Comparison of ENCODE assay signal across 25 mouse cellular contexts in the genomic region with DNA sequence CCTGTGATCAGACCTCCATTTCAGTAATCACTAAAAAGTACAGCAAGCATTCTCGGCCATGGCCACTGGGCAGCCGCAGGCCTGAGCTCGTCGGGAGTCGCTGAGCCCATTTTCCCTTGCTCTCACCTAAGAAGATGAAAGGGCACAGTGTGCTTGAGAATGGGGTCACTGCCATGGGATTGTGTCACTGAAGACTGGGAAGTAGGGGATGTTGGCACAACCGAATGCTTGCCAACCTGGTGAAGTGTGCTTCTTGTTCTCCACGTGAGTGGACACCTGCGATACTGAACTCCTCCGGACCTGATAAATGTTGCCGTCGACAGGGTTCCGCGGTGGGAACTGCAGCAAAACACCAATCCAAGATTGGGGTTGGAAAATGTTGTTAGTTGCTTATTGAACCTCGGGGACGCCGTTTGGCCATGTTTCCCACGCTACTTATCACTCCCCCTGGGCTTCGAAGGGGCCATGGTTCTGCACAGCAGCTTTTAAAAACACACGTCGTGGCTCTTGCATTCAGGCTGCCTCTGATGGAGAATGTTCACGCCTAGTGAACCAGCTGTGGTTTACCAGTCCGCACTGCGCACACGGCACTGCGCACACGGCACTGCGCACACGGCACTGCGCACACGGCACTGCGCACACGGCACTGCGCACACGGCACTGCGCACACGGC.
DNase-seq lines count a peak whose midpoint lies in the region; ATAC-seq lines count a peak whose summit lies in the region.
"Had no signal": no experiment of that assay in that cellular context is flagged by ENCODE, and none has a peak within 500 bp of the region (broad histone marks: within the 10 kb centered on the region; RNA-seq: fewer than 3 reads in every experiment).

No protein-coding gene starts in this region.

- H3K4me2 ChIP-seq in forebrain, embryonic 16.5 days (ENCODE audit: low read length), result no peak overlapping the region
- H3K4me2 ChIP-seq: embryonic facial prominence, embryonic 12.5 days; intestine, embryonic 15.5 days; liver, embryonic 12.5 days; lung, embryonic 14.5 days; neural tube, embryonic 15.5 days; stomach, embryonic 15.5 days had no signal

- WGBS in forebrain, embryonic 16.5 days, result 95% methylated on average over 33 of the region's 36 CpGs
- WGBS in heart, embryonic 10.5 days, result 87% methylated on average over 36 of the region's 36 CpGs

- H3K27me3 ChIP-seq in forebrain, embryonic 16.5 days (replicated peaks; ENCODE audit: control insufficient read depth, insufficient read depth, low read length), result no peaks in the 10 kb centered on the region
- H3K27me3 ChIP-seq in heart, embryonic 10.5 days (ENCODE audit: insufficient read depth, poor library complexity, severe bottlenecking), result no peaks in the 10 kb centered on the region
- H3K27me3 ChIP-seq: embryonic facial prominence, embryonic 12.5 days; intestine, embryonic 15.5 days; limb, embryonic 13.5 days; liver, embryonic 12.5 days; neural tube, embryonic 15.5 days; stomach, embryonic 15.5 days had no signal

- intact Hi-C loops in heart, postnatal 14 days (cut with DNase I), result no loop called here

- H3K9me3 ChIP-seq in forebrain, embryonic 16.5 days (ENCODE audit: control insufficient read depth, low read length), result no peaks in the 10 kb centered on the region
- no peaks in the 10 kb centered on the region for H3K9me3 ChIP-seq in heart, embryonic 10.5 days
- H3K9me3 ChIP-seq: embryonic facial prominence, embryonic 12.5 days; intestine, embryonic 15.5 days; limb, embryonic 13.5 days; liver, embryonic 12.5 days; midbrain, embryonic 10.5 days; neural tube, embryonic 15.5 days; stomach, embryonic 15.5 days had no signal

- H3K27ac ChIP-seq in forebrain, embryonic 16.5 days (ENCODE audit: low read length), result no peak overlapping the region
- no peak overlapping the region for H3K27ac ChIP-seq in heart, embryonic 10.5 days
- H3K27ac ChIP-seq: embryonic facial prominence, embryonic 12.5 days; intestine, embryonic 15.5 days; limb, embryonic 13.5 days; liver, embryonic 12.5 days; midbrain, embryonic 10.5 days; neural tube, embryonic 15.5 days; stomach, embryonic 15.5 days had no signal

- no peaks in the 10 kb centered on the region for H3K4me1 ChIP-seq in forebrain, embryonic 16.5 days (replicated peaks; ENCODE audit: control insufficient read depth, insufficient read depth, low read length)
- H3K4me1 ChIP-seq in heart, embryonic 10.5 days, result 0 out of 2 replicates have a peak, but pooled peaks cover 3% of the 10 kb centered on the region
- H3K4me1 ChIP-seq: liver, embryonic 12.5 days; neural tube, embryonic 15.5 days had no signal

- no peak for ATAC-seq in forebrain, embryonic 16.5 days
- ATAC-seq: forebrain, embryonic 14.5 days; hindbrain, embryonic 16.5 days; intestine, embryonic 15.5 days; liver, embryonic 12.5 days had no signal

- no peak overlapping the region for H3K9ac ChIP-seq in forebrain, embryonic 16.5 days (replicated peaks; ENCODE audit: low read depth, low read length)
- H3K9ac ChIP-seq: embryonic facial prominence, embryonic 12.5 days; intestine, embryonic 15.5 days; limb, embryonic 13.5 days; liver, embryonic 12.5 days; lung, embryonic 14.5 days; neural tube, embryonic 15.5 days; stomach, embryonic 15.5 days had no signal

- H3K4me3 ChIP-seq in forebrain, embryonic 16.5 days (replicated peaks; ENCODE audit: low read length), result no peak overlapping the region
- H3K4me3 ChIP-seq in heart, embryonic 10.5 days, result no peak overlapping the region
- H3K4me3 ChIP-seq: embryonic facial prominence, embryonic 12.5 days; heart, adult 2 months; intestine, embryonic 15.5 days; limb, embryonic 13.5 days; liver, embryonic 12.5 days; midbrain, embryonic 10.5 days; neural tube, embryonic 15.5 days; stomach, embryonic 15.5 days had no signal

- no peaks in the 10 kb centered on the region for H3K36me3 ChIP-seq in forebrain, embryonic 16.5 days (ENCODE audit: control insufficient read depth, insufficient read depth)
- H3K36me3 ChIP-seq in heart, embryonic 10.5 days, result 0 out of 2 replicates have a peak, but pooled peaks cover 6% of the 10 kb centered on the region
- H3K36me3 ChIP-seq: intestine, embryonic 15.5 days; liver, embryonic 12.5 days; stomach, embryonic 15.5 days had no signal

- peak; percentile 85 for DNase-seq in heart, adult 11 months
- DNase-seq in heart, postnatal 14 days, result no peak
- peak; percentile 55 for DNase-seq in lung, postnatal 36 days
- DNase-seq in lung, postnatal 4 days, result no peak
- DNase-seq in ZHBTc4 (ENCODE audit: low read depth, low spot score), result peak; percentile 71
- no peak for DNase-seq in heart, embryonic 10.5 days (ENCODE audit: low spot score)
- DNase-seq: adrenal gland, postnatal 25 days; cerebellum, postnatal 10 days; gastrocnemius, postnatal 14 days; kidney, adult 8-10 months; kidney, postnatal 14 days; layer of hippocampus, postnatal 36 days; lung, embryonic 14.5 days; right cerebral cortex, adult 18-20 months had no signal

Comparison
In these comparisons a context has a peak if more than half of its experiments do, and no peak if none do; other contexts are left out.
1. DNase-seq: peak in heart, adult 11 months (single experiment), lung, postnatal 36 days (single experiment) and ZHBTc4 (single experiment); none in heart, postnatal 14 days (0 of 2), lung, postnatal 4 days (0 of 2) and heart, embryonic 10.5 days (single experiment).